Mouse (Mus musculus) liver, embryonic 14.5 days (tissue): ENCODE measurements around the gene Nanos3.

Source experiments
- CTCF ChIP-seq: IDR thresholded peaks from 2 replicates; pipeline ENCODE4 v1.5.1; 2016; ENCODE audit warnings: antibody characterized with exemption, low read depth, control low read depth
- EP300 ChIP-seq: IDR thresholded peaks from 2 replicates; pipeline ENCODE4 v1.6.1; 2016; ENCODE audit warnings: antibody characterized with exemption, low read depth

DNA sequence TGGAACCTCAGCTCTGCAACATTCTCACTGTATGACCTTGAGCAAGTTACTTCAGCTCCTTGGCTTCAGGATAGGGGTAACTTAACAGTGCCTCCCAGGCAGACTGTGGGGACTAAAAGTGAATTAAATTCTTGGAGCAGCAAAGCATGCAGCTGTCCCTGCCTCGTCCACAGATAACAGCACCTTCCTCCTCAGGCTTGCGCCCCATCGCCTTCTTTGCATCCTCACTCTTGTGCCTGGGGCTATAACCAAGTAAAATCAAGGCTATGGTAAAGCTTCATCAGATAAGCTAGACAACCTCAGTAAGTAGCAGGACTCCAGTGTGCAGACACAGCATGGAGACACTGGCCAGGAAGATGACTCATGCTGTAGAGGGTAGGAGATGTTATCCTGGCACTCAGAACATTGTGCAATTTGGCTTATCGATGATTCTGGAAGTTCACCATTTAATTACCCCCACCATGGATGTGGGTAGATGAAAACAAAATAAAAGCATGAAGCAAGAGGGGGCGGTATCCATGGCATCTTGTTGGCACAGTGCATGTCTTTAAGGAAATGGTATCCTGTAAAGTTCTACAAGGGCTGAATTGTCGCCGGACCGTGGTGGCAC, 40.3 kb downstream of the Nanos3 start:
- TF ChIP-seq CTCF: no peak
- no peak for TF ChIP-seq EP300
